Mouse (Mus musculus) liver, postnatal 0 days (tissue): ENCODE results near the gene Zwilch.

ENCODE experiments used
- CTCF ChIP-seq: sonication (generic); IDR thresholded peaks from 2 replicates; pipeline ENCODE4 v1.5.1; 2016; ENCODE audit warnings: antibody characterized with exemption, low read depth
- EP300 ChIP-seq: IDR thresholded peaks from 2 replicates; pipeline ENCODE4 v1.6.1; 2016; ENCODE audit warnings: antibody characterized with exemption, low read depth, mild to moderate bottlenecking

- TF ChIP-seq CTCF (no peak), EP300 (no peak)
These were observed 1.4 kb upstream of the Zwilch start for GRCm38 (mm10) chr9:64174341-64174740.
